Mouse (Mus musculus): Measurements from ENCODE around the gene Samd15. TPM values are rescaled to one million over a fixed set of nuclear protein-coding genes. Genes with fewer than 3 reads are reported as not detected.

The Samd15 gene
- total and polyA plus RNA-seq, 3 experiments: 1.1 to 3.9 (median 1.8) TPM

DNA sequence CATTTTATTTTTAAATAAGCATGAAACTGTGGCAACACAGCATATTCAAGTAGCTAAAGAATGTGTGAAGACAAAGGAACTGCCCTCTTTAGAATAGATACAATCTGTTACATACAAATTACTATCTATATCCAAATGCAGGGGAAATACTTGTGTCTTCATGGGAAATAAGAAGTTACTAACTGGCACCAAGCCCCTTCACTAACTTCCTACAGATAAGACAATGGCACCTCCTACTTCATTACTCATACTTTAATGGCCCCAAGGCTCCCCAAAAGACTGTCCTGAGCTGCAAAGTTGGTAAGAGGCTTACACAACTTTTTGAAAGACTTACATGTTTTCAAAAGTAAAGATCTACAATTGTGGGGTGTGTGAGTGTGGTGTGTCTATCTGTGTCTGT, 18.1 kb downstream of the Samd15 start:
- DNase-seq (ENCODE audit: extremely low read depth): no peak
- Histone ChIP-seq H3K27me3 (replicated peaks) (no peaks in the 10 kb centered on the region), H3K4me3 (replicated peaks in 1 of 3; ENCODE audit: low read depth in 2 of 3, low read length in 2 of 3, poor library complexity in 1 of 3) (no peak overlapping the region), H3K4me1 (ENCODE audit: control insufficient read depth in 1 of 2, insufficient read depth in 2 of 2) (peaks cover 0 to 6% of the 10 kb centered on the region in 2 experiments; a peak in 1 of 4 replicates), H3K27ac (ENCODE audit: insufficient read depth, low read depth) (no peak overlapping the region), H3K4me2 (ENCODE audit: insufficient read depth, low read depth, poor library complexity, severe bottlenecking) (no peak overlapping the region), H3K9ac (ENCODE audit: insufficient read depth, low read depth) (no peak overlapping the region), H3K79me2 (replicated peaks; ENCODE audit: control insufficient read depth, extremely low read depth, insufficient read depth, poor library complexity, severe bottlenecking) (no peaks in the 10 kb centered on the region), H3K9me3 (replicated peaks; ENCODE audit: low read length) (no peaks in the 10 kb centered on the region), H3K36me3 (replicated peaks in 1 of 2; ENCODE audit: control insufficient read depth in 1 of 2, insufficient read depth in 1 of 2, low read length in 1 of 2) (peaks cover 0 to 6% of the 10 kb centered on the region in 2 experiments)
- in situ Hi-C loops (cut with MboI; ENCODE audit: low pct_ligation_motif_present, low pct_unique_long_range_greater_than_20kb, low sequenced_read_pairs): no loop called here
- no peak for TF ChIP-seq RAD21 (IDR thresholded peaks at IDR 0.05; ENCODE audit: low read depth, low read length)
- no peak for TF ChIP-seq E2F4 (IDR thresholded peaks at IDR 0.05; ENCODE audit: insufficient replicate concordance, low read depth, low read length)
- no peak for TF ChIP-seq ZKSCAN1 (IDR thresholded peaks at IDR 0.05; ENCODE audit: borderline replicate concordance, low read depth, low read length)
- no peak for TF ChIP-seq TBP (conservative IDR thresholded peaks at IDR 0.05; ENCODE audit: low read depth, low read length)
- TF ChIP-seq GABPA (IDR thresholded peaks at IDR 0.05; ENCODE audit: insufficient replicate concordance, low read depth, low read length): no peak
- TF ChIP-seq EP300 (IDR thresholded peaks at IDR 0.05; ENCODE audit: low read length): no peak
- TF ChIP-seq MYC (IDR thresholded peaks at IDR 0.05; ENCODE audit: low read depth, low read length): no peak
- no peak for TF ChIP-seq UBTF (IDR thresholded peaks at IDR 0.05; ENCODE audit: low read depth, low read length)
- no peak for TF ChIP-seq JUN (IDR thresholded peaks at IDR 0.05; ENCODE audit: insufficient read depth, low read depth, low read length)
- TF ChIP-seq IRF4 (IDR thresholded peaks at IDR 0.05; ENCODE audit: low read depth, low read length): no peak
- dilution Hi-C loops (cut with MboI; ENCODE audit: extremely low pct_ligation_motif_present, extremely low pct_unique_long_range_greater_than_20kb, low sequenced_read_pairs): no loop called here

DNA sequence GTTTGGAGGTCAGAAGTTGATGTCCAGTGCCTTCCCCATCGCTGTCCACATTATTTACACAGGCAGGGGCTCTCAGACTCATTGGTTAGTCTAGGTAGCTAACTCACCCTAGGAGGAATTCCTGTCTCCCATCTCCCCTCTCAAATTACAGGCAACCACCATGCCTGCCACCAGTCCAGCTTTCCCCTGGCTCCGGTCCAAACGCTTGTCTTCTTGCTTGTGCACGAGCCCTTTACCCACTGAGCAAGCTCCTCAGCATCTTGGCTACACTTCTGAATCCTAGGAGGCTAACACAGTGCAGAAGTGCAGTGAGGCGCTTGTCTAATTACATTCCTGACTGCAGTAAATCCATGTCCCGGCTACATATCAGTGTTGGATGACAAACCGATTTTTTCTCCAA, 19.8 kb downstream of the Samd15 start:
- H3K4me1 ChIP-seq (ENCODE audit: control insufficient read depth in 1 of 2, insufficient read depth in 2 of 2): peaks cover 0 to 6% of the 10 kb centered on the region in 2 experiments; a peak in 1 of 4 replicates
- no peaks in the 10 kb centered on the region for H3K79me2 ChIP-seq (replicated peaks; ENCODE audit: control insufficient read depth, extremely low read depth, insufficient read depth, poor library complexity, severe bottlenecking)
- H3K27me3 ChIP-seq (replicated peaks): no peaks in the 10 kb centered on the region
- peaks cover 0 to 12% of the 10 kb centered on the region in 2 experiments for H3K36me3 ChIP-seq (replicated peaks in 1 of 2; ENCODE audit: control insufficient read depth in 1 of 2, insufficient read depth in 1 of 2, low read length in 1 of 2)
- H3K9me3 ChIP-seq (replicated peaks; ENCODE audit: low read length): no peaks in the 10 kb centered on the region
- H3K4me3 ChIP-seq (replicated peaks in 1 of 3; ENCODE audit: low read depth in 2 of 3, low read length in 2 of 3, poor library complexity in 1 of 3): no peak overlapping the region
- in situ Hi-C loops (cut with MboI; ENCODE audit: low pct_ligation_motif_present, low pct_unique_long_range_greater_than_20kb, low sequenced_read_pairs) (no loop called here), dilution Hi-C loops (cut with MboI; ENCODE audit: extremely low pct_ligation_motif_present, extremely low pct_unique_long_range_greater_than_20kb, low sequenced_read_pairs) (no loop called here)
- TF ChIP-seq ZNF384 (IDR thresholded peaks at IDR 0.05; ENCODE audit: low read depth, low read length): no peak
- TF ChIP-seq ETS1 (conservative IDR thresholded peaks at IDR 0.05; ENCODE audit: low read depth, low read length): no peak
- TF ChIP-seq RCOR1 (conservative IDR thresholded peaks at IDR 0.05; ENCODE audit: low read depth, low read length): no peak
- TF ChIP-seq MXI1 (IDR thresholded peaks at IDR 0.05; ENCODE audit: low read depth, low read length): no peak
- TF ChIP-seq MEF2A (IDR thresholded peaks at IDR 0.05; ENCODE audit: borderline replicate concordance, low read depth, low read length): no peak
- TF ChIP-seq BHLHE40 (IDR thresholded peaks at IDR 0.05; ENCODE audit: low read depth, low read length): no peak
- no peak for TF ChIP-seq POLR2AphosphoS2 (IDR thresholded peaks at IDR 0.05; ENCODE audit: low read depth, low read length)
- TF ChIP-seq ZMIZ1 (IDR thresholded peaks at IDR 0.05; ENCODE audit: low read depth, low read length): no peak
- no peak for TF ChIP-seq ZKSCAN1 (IDR thresholded peaks at IDR 0.05; ENCODE audit: borderline replicate concordance, low read depth, low read length)
- no peak for TF ChIP-seq IRF4 (IDR thresholded peaks at IDR 0.05; ENCODE audit: low read depth, low read length)
- TF ChIP-seq TBP (conservative IDR thresholded peaks at IDR 0.05; ENCODE audit: low read depth, low read length): no peak
- no peak for TF ChIP-seq E2F4 (IDR thresholded peaks at IDR 0.05; ENCODE audit: insufficient replicate concordance, low read depth, low read length)
- TF ChIP-seq SMC3 (IDR thresholded peaks at IDR 0.05; ENCODE audit: low read depth, low read length): no peak
- DNase-seq (ENCODE audit: extremely low read depth): no peak
- H3K27ac ChIP-seq (ENCODE audit: insufficient read depth, low read depth): no peak overlapping the region
- no peak overlapping the region for H3K4me2 ChIP-seq (ENCODE audit: insufficient read depth, low read depth, poor library complexity, severe bottlenecking)
- no peak overlapping the region for H3K9ac ChIP-seq (ENCODE audit: insufficient read depth, low read depth)

Data from CH12.LX (cell line).